Mouse (Mus musculus) heart, adult 8-10 months (tissue): ENCODE data around the gene Uvssa. TPM values are rescaled to one million over a fixed set of nuclear protein-coding genes. Genes with fewer than 3 reads are reported as not detected.
A peak's percentile ranks its signal among the peaks of the same experiment; 100 is the strongest.

Experiments used
- DNase-seq: peaks from one replicate; pipeline ENCODE4 v3.0.0; 2022; ENCODE audit warnings: low spot score
- total RNA-seq, 4 experiments: library from RNA; stranded (reverse); gene quantifications; 2 replicates each; pipeline ENCODE4 v1.2.4; 2022

Gene Uvssa
- total RNA-seq, 4 experiments from 2014 or later, result 2.6 to 4.6 (median 3.8) TPM

DNA sequence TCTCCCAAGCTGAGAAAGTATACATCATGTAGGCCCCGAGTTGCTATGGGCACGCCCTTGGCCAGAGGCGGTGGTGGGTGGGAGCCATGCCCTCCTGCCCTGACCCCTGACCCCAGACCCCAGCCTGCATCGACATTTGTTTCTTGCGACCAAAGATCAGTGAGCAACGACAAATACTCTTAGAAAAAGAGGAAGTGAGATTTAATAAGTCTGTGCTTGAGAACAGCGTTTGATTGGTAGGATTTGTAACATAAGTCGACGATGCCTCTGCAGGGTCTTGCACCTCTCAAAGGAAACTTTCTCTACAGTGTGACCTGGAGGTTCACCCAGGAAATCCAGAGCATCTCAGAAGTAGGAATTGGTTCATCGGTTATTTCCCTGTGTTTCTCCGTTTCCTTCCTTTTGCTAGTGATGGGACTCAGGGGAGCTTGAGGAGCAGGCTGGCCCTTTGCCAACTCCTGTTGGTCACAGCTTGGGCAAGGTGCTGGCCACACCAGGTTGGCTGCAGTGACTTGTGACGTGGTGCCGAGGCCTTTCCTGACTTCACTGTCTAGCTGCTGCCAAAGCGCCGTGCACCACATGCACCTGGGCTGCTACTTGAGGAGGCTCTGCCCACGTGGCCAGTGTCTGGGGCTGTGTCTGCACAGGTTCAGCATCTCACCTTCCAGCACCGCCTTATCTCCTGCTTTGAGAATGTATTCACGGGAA is 5.9 kb upstream of the Uvssa start:
- no peak for DNase-seq

DNA sequence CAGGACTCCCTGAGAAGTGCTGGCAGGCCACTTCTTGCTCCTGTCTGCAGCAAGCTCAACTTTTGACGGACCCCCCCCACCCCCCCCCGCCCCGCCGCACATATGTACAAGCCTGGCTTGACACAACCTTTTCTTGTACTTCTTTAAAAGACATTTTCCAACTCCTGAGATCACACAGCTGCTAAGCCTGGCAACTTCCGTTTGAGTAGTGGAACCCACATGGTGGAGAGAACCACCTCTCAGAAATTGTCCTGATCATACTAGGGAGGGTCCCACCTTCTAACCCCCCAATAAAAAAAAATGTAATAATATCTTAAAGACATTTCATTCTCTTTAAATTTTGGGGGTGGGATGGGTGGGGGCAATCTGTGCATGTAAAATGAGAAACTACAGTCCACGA is 1.2 kb upstream of the Uvssa start:
- no peak for DNase-seq

DNA sequence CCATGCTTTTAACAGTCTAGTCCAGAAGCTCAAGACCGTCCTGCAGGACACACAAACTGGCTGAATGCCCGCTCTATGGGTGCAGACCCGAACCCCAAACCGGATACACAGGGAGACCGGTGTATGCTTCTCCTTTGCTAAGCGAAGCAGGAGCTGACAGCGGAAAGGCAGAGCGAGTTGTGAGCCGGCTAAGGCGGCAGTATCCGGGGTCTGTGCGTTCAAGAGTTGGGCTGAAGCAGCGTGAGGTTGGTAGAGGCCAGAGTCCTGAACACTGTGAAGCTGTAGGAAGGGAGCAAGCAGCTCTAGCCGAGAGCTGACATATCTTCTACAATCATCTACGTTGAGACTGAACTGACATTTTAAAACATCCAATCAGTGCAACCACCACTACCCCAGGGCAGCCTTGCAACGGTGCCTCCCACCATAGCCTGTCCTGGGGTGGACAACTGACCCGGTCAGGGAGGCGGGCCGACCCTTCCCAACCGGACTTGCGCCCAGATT is 498 bp upstream of the Uvssa start:
- no peak for DNase-seq

DNA sequence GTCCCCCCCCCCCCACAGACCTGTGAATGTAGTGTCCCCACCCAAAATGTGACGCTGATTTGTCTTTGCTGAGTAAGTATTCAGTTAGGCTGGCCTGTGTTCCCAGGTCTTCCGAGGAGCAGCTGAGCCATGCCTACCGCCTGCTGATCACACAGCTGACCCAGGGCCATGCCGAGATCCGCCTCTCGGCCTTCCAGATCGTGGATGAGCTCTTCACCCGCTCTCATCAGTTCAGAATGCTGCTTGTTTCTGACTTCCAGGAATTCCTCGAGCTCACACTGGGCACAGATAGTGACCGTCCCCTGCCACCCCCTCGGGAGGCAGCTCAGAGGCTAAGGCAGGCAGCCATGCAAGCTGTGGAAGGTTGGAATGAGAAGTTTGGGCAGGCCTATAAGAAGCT is 9.2 kb downstream of the Uvssa start:
- DNase-seq, result no peak

DNA sequence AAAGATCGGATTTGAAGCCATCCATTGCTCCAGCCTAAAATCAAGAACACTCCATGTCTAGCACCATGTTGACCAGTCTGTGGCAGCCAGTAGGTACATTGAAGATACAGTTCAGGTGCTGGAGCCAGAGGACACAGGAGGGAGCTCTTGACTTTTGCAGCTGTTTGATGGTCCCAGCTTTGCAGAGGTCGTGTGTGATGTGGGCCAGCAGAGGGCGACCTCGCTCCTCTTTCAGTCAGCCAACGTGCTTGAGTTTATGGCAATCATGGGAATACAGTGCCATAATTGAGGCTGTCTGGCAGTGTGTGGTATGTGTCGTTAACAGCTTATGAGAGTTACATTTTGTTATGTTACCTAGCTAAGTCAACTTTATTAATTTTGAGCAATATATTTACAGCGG is 15.5 kb downstream of the Uvssa start:
- DNase-seq, result peak; percentile 74

DNA sequence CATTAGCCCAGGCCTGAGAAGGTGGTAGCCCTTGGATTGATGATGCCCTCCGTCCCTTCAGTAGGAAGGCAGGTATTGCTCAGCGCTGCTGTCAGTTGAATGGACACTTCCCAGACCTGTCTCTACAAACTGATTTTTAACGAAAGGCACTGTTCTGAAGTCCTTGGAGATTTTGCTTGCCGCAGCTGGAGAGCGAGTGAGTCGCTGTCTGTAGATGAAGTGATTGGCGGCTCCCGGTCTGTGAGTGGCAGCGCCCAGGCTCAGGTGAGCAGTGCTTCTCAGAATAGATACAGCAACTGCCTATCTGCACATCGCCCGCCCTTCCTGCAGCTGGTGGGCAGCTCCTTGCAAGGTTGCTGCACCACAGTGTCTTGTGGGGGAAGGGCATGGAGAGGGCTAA is 17.3 kb downstream of the Uvssa start:
- no peak for DNase-seq

DNA sequence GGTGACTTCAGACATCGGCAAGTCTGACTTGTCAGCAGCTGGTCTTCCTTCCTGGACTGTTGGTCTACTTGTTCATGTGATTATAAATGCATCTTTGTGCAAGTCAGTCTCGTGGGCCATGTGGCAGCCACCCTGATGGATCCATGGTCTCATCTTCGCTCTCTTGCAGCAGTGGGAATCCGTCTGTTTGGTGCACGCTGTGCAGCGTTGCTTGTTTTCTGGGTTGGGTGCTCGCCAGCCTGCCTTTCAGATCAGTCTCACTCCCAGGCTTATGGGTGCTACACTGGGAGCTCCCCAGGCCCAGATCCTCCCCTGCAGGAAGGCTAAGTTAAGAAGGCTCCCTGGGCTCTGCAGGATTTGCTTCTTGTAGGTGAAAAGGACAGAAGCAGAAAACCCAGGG is 18.5 kb downstream of the Uvssa start:
- DNase-seq, result no peak

DNA sequence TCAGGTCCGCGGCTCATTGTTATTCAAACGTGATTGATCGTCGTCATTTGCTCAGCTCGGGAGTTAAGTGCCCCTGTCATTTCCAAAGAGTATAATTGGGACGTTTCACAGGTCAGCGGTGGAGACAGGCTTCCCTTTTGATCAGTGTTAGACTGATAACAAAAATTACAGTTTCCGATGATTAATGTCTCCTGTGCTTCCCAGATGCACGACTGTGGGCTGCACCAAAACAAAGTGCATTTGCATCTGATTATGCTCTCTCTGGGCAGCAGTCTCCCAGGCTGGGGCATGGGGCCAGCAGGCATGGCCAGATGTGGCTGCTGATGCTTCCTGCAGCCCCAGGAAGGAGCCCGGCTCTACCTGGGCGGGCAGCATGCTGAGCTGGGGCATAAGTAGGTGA is 22.5 kb downstream of the Uvssa start:
- no peak for DNase-seq

DNA sequence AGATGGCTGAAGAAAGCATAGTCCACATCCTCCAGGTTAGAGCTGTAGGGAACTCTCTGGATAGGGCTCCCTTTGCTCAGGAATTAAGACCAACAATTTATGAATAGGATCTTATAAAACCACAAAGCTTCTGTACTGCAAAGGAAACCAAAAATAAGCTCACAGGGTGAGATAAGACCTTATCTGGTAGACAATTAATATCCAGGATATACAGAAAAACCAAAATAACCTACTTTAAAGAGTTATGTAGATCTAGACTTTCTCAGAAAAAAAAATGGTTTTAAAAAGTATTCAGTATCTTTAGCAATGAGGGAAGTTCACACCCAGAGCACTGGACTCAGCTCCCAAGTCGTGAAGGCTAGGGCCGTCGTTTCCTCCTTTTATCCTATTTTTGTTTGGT is 42.0 kb downstream of the Uvssa start:
- DNase-seq, result no peak

DNA sequence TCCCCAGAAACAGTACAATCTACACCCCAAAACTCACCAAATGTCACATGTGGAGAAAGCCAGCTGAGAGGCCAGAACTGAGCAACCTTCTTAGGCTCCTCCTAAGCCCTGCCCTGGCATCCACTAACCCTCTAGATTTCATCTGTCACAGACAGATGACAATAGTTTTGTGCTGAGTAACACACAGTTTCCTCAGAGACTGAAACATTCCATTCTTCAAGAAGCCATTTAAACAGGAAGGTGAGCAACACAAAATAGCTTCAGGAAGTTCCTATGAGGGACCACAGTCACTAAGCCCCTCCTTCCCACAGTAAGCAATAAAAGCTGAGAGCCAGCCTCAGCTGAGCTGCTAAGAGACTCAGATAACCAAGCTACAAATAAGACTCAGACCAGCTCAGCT is 49.1 kb downstream of the Uvssa start:
- DNase-seq, result no peak

DNA sequence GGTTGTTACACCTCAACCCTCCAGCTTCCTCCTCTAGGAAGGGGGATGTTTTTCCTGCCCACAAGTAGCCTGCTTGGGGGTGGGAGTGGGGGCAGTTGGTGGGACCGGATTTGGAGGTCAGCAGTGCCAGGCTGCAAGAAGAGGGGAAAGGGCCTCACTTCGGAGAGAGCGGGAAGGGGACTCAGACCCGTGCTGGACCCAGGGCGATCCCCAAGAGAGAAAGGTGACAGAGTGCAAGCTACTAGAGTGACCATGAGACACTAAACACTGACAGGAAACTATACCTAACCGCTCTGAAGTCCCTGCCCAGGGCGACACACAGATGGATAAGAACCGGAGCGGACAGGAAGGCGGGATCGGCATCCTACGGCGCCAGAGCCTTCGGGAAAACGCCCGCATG is 51.8 kb downstream of the Uvssa start:
- DNase-seq, result no peak

DNA sequence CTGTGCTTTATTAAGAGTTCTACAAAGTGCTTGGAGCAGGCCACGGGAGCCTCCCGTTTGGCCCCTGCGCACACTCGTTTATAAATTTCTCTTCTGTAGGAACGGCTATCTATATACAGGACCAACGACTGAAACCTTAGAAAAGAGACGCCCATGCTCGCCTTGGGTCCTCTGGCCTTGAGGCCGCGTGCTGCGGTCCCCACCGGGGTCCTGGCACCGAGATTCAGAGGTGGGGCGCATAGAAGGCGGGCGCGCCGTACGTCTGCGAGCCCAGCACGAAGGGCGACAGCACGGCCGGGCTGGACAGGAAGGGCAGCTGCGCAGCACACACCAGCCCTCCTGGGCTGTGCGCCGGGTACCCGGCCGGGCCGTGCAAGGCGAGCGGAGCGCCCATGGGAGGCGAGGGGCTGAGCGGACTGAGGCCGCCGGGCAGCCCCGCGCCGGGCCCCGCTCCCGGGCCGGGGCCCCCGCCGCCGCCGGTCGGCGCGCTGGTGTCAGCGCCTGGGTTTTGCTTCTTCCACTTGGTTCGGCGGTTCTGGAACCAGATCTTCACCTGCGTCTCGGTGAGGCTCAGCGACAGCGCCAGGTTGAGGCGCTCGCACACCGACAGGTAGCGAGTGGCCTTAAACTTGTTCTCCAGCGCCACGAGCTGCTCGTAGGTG is 52.3 kb downstream of the Uvssa start:
- no peak for DNase-seq

DNA sequence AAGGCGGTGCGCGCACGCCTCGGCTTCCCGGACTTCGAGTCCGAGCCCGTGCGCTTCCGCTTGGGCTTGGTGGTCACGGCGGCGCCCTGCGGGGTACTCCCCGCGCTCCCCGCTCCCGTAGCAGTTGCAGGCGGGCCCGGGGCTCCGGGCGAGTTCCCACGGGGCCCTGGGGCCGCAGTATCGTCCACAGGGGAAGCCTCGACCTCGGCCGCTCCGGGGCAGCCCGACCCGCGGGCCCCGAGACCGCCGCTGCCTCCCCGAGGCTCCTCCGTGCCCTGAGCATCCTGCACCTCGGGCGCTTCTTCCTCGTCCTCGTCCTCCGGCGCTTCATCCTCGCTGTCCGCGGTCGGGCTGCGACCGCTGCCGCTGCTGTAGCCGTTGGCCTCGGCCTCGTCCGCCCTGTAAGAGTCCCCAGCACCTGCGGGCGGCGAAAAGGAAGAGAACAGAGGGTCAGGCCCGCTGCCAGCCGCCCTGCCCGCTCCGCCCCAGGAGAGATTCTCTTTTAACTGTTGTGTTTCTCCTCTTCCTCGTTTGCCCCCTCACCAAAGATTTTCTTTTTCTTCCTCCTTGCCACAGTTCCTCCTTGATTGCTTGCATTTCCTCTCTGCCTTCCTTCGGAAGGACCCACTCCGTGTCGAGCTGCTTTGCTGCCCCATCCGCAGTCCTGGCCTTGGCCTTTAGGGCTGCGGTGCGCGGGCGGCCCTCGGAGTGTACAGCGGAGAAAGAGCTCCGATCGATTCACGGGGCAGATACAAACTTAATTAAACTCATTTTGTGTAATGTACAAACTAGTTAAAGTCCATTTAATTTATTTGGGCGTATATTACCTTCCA is 53.0 kb downstream of the Uvssa start:
- no peak for DNase-seq

DNA sequence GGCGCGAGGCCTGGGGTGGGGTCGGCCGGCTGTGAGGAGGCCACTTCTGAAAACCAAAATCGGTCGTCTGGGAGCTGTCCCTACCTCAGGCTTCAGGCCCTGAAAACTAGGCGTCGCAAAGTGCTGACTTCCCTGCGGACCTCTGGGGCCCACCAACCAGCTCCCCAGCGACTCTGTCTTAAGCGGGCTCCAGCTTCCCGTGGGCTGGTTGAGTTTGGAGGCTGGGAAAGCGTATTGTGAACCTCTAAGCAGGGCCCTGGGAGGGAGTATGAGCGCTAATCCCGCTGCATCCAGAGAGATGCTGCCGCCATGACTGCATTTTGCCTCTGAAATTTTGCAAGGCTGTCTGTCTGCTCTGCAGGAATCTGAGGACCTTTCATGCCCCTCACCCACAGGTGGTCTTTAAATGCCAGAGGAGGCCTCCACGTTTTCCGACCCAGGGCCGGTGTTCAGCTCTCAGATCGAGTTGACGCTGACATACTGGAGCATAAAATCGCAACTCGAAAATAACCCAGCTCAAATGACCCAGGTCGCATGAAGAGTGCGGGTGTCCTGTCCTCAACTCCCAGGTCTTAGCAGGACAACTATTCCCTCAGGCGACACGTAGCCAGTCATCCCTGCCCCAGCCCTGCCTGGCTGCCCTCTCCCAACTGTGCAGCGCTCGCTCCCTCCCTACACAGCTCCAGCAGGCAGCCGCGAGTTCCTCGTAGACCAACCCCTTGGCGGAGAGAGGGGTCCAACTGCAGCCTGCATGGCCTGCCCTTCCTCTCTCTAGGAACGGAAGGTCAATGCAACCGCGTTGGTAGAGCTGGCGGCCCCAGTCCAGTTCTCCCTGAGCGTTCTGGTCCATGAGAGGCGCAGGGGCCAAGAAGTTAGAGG is 53.9 kb downstream of the Uvssa start:
- no peak for DNase-seq

DNA sequence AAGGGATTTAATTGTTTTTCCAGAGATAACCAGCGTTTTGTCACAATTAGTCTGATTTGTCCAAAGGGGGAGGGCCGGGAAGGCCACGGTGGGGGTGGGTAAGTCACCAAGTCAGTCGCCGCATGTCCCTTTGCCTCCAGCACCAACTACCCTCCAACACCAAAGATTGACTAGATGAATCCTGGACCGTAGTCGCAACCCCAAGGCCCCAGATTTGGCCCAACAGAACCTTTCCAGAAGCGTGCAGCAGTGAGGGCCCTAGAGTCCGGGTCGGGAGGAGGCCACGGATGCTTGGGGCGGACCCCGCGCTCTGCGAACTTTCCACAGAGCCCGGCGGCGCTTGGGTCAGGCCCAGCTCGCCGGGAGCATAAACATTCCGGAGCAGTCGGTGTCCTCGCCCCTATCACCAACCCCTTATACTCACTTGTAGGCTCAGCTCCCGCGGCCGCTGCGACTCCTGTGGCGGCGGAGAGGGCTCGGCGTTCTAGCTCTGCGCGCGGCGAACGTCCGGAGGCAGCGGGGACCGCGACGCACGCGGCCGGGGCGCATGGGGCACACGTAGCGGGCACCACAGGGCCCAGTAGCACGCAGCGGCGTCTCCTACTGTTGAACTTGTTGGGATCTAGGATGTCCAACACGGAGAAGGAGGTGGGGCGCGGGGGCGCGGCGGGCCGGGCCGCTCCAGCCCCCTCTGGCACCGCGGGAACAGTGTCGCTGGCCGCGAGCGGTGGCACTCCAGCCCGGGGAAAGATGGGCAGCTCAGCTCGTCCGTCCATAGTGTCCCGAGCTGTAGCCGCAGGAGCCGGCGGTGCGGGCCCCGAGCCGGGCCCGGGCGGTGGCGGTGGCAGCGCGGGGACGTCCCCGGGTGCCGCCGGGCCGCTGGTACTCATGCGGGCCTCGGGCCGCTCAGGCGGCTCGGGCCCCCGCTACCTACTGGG is 55.1 kb downstream of the Uvssa start, which contains the start of gene Nkx1-1:
Gene Nkx1-1 (minus strand): TSS at position 776 of the 938 bp plus-strand sequence.
- no peak for DNase-seq

DNA sequence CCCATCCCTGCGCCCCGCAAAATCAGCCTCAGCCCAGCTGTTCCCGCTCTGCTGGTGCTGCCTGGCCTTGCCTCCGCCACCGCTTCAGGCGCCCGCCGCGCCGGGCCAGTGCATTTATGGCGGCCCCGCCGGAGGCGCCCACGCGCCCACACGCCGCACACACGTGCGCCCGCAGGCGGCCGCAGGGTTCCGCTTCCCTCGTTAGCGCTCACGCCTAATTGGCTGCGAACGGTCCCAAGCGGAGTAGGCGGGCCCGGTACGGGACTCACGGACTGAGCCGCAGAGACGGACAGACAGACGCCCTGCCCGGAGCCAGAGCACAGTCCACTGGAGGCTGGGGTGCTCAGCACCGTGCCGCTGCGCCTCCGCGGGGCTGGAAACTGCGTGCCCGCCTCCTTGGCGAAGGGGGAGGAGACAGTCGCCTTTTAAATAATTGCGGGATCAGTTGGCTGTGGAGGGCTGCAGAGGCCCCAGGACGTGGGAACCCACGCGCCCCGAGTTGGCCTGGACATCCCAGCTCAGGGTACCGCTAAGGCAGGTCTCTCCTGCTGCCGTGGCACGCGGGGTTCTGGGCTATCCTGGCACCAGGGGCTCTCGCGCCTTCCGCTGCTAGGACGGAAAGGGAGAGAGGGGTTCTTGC is 55.9 kb downstream of the Uvssa start:
- no peak for DNase-seq

DNA sequence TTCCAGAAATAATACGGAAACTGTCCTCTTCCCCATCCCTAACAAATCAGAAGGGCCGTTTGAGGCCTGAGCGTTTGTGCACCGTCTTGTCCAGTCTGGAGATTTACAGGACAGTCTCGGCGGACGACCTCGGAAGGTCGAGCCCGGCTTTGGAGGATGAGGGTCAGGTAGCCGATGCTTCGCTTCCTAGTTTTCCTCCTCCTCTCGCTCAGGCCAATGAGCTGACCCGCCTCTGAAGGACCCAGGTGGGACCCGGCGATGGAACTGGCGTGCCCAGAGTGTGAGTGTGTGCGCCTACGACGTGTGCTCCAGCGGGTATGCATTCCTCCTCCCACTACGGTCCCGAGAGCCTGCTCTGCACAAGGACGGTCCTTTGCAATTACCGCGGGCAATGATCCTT is 56.8 kb downstream of the Uvssa start:
- no peak for DNase-seq

DNA sequence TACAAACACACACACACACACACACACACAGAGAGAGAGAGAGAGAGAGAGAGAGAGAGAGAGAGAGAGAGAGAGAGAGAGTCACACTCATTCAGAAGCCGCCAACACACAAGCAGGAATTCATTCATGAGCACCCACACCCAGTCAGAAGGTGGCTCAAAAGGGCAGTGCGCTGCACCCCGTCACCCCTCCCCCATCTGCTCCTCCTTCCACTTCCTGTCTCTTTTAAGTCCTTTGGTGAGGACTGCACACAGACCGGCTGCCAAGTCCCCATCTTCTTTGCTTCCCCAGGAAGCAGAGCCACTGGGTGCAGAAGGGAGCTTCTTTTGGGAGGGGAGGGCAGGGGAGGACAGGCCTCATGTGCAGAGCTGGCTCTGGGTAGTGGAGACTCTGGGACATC is 57.6 kb downstream of the Uvssa start:
- no peak for DNase-seq

DNA sequence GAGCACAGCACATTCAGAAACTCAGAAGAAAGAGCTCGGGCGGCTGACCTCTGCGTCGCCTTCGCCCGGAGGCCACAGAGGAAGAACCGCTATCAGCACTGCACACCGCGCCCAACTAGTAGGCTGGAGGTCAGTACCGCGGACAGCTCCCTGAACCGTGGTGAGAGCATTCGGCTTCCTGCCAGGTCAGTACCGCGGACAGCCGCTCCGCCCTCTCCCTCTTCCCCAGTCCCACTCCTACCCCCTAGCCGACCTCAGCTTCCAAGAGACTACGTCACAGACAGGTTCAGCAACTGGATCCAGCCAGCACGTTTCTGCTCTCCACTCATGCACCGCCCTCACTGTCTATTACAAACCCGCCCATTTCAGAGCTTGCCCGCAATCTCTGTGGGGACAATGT is 59.9 kb downstream of the Uvssa start:
- peak; percentile 68 for DNase-seq
